In the genomic region with DNA sequence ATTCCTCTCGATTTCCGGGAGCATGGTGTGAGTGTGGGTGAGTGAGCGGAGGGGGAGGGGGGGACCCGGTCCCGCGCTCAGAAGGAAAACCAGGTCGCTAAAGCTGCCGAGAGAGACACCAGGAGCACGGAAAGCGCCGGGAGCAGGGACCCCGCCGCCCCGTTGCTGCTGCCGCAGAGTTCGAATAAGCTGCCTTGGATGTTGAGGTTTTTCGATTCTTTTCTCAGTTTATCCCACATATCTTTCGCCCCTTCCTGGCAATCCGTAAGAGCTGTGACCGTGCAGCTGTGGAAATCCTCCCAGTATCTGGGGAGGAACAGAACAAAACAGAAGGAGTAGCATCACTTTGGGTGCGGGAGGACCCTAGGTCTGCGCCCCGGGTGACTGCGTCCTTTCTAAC, we compare ENCODE assay signal across 8 mouse cellular contexts. TPM values are rescaled to one million over a fixed set of nuclear protein-coding genes. Genes with fewer than 3 reads are reported as not detected.
DNase-seq lines count a peak whose midpoint lies in the region; ATAC-seq lines count a peak whose summit lies in the region.

No protein-coding gene starts in this region.

- H3K4me2 ChIP-seq in embryonic facial prominence, embryonic 13.5 days: peak overlapping the region; percentile 57
- H3K4me2 ChIP-seq in neural tube, embryonic 14.5 days (ENCODE audit: low read depth, low read length): peak overlapping the region; percentile 70

- peak; percentile 15 for DNase-seq in layer of hippocampus, adult 11-12 months (ENCODE audit: low spot score)
- no peak for DNase-seq in layer of hippocampus, adult 9-10 months (ENCODE audit: low spot score)
- DNase-seq in brain, adult 2 months (ENCODE audit: low read depth, low spot score): peak; percentile 72
- peak; percentile 21 for DNase-seq in layer of hippocampus, adult 9-11 months
- DNase-seq in gastrocnemius, adult 8-10 months (ENCODE audit: low spot score in 2 of 2): no peak
- no peak for DNase-seq in testis, postnatal 10 days (ENCODE audit: low spot score)

- no peak for ATAC-seq in embryonic facial prominence, embryonic 13.5 days (ENCODE audit: insufficient number of reproducible peaks, insufficient read depth, low FRiP score, low TSS enrichment, low read depth)
- ATAC-seq in neural tube, embryonic 14.5 days (ENCODE audit: low read depth): no peak

- peaks cover 29% of the 10 kb centered on the region for H3K4me1 ChIP-seq in embryonic facial prominence, embryonic 13.5 days
- H3K4me1 ChIP-seq in neural tube, embryonic 14.5 days (ENCODE audit: control insufficient read depth, insufficient read depth, low read length): peaks cover 14% of the 10 kb centered on the region

- no peaks in the 10 kb centered on the region for H3K9me3 ChIP-seq in embryonic facial prominence, embryonic 13.5 days
- no peaks in the 10 kb centered on the region for H3K9me3 ChIP-seq in neural tube, embryonic 14.5 days (ENCODE audit: control insufficient read depth, low read length)

- no peaks in the 10 kb centered on the region for H3K36me3 ChIP-seq in embryonic facial prominence, embryonic 13.5 days
- no peaks in the 10 kb centered on the region for H3K36me3 ChIP-seq in neural tube, embryonic 14.5 days (ENCODE audit: control insufficient read depth, insufficient read depth, low read length)

- WGBS in embryonic facial prominence, embryonic 13.5 days: 0% methylated on average over 24 of the region's 24 CpGs
- WGBS in neural tube, embryonic 14.5 days: under 1% methylated on average over 24 of the region's 24 CpGs

- 0 out of 2 replicates have a peak overlapping the region, but pooled peaks have one; percentile 32 for H3K9ac ChIP-seq in embryonic facial prominence, embryonic 13.5 days
- H3K9ac ChIP-seq in neural tube, embryonic 14.5 days (replicated peaks; ENCODE audit: low read depth, low read length): peak overlapping the region; percentile 66

- H3K27me3 ChIP-seq in embryonic facial prominence, embryonic 13.5 days: peaks cover 99% of the 10 kb centered on the region
- H3K27me3 ChIP-seq in neural tube, embryonic 14.5 days (ENCODE audit: control insufficient read depth, insufficient read depth, low read length): peaks cover 9% of the 10 kb centered on the region

- no peak overlapping the region for H3K27ac ChIP-seq in embryonic facial prominence, embryonic 13.5 days
- H3K27ac ChIP-seq in neural tube, embryonic 14.5 days (ENCODE audit: low read depth, low read length): peak overlapping the region; percentile 91

- H3K4me3 ChIP-seq in embryonic facial prominence, embryonic 13.5 days: peak overlapping the region; percentile 35
- H3K4me3 ChIP-seq in neural tube, embryonic 14.5 days (ENCODE audit: low read depth, low read length): peak overlapping the region; percentile 46

RNA-seq across cellular contexts. Expression of a gene that starts 8.4 kb away (rescaled TPM):
- polyA plus RNA-seq in embryonic facial prominence, embryonic 13.5 days (2015; fragmentation: Nextera tagmentation; extraction: Ambion mirVana): 1.7 and 3.1 TPM in 2 replicates
- polyA plus RNA-seq in neural tube, embryonic 14.5 days (2014; fragmentation: Nextera tagmentation; extraction: Ambion mirVana): 60.9 and 69.7 TPM in 2 replicates
- total RNA-seq in gastrocnemius, adult 8-10 months (2022): 1 to 10 TPM in 1 of 4 experiments, under 1 TPM in 3; 0.48 to 1.6 (median 0.69) TPM

Comparison
In these comparisons a context has a peak if more than half of its experiments do, and no peak if none do; other contexts are left out.
1. DNase-seq: peak in layer of hippocampus, adult 11-12 months (single experiment), brain, adult 2 months (single experiment) and layer of hippocampus, adult 9-11 months (single experiment); none in layer of hippocampus, adult 9-10 months (single experiment), gastrocnemius, adult 8-10 months (0 of 2) and testis, postnatal 10 days (single experiment).
2. RNA of a gene that starts 8.4 kb away (polyA plus RNA-seq): 60.9 to 69.7 TPM in neural tube, embryonic 14.5 days; 1.7 to 3.1 TPM in embryonic facial prominence, embryonic 13.5 days; every median in the first group is over 10 times any median in the second.